In genomic region chr13:34096455-34096854, GRCm38 (mm10) we compare ENCODE assay signal across 7 mouse cellular contexts. TPM values are rescaled to one million over a fixed set of nuclear protein-coding genes. Genes with fewer than 3 reads are reported as not detected.
DNase-seq lines count a peak whose midpoint lies in the region; ATAC-seq and TF ChIP-seq lines count a peak whose summit lies in the region.

No protein-coding gene starts in this region.

- WGBS in thymus, adult 2 months = 71% methylated on average over 4 of the region's 4 CpGs
- 61% methylated on average over 4 of the region's 4 CpGs for WGBS in heart, embryonic 15.5 days
- 43% methylated on average over 4 of the region's 4 CpGs for WGBS in lung, embryonic 16.5 days

- TF ChIP-seq CTCF in thymus, adult 2 months (IDR thresholded peaks at IDR 0.05; ENCODE audit: borderline replicate concordance, control insufficient read depth, extremely low read depth, insufficient read depth, low read length, poor library complexity) = no peak

- no peak for DNase-seq in thymus, adult 2 months
- no peak for DNase-seq in thymus, postnatal 14 days
- DNase-seq in adrenal gland, postnatal 25 days = no peak
- DNase-seq in cerebellum, postnatal 25 days = no peak
- no peak for DNase-seq in c-Kit-positive CD71-positive TER-119-positive erythroid progenitor cells, embryonic 14.5 days (ENCODE audit: low spot score)

- no peaks in the 10 kb centered on the region for H3K9me3 ChIP-seq in heart, embryonic 15.5 days (replicated peaks)
- H3K9me3 ChIP-seq in lung, embryonic 16.5 days (ENCODE audit: control insufficient read depth, low read length) = no peaks in the 10 kb centered on the region

- no peak overlapping the region for H3K4me3 ChIP-seq in thymus, adult 2 months (ENCODE audit: control insufficient read depth, insufficient read depth, low read length)
- no peak overlapping the region for H3K4me3 ChIP-seq in heart, embryonic 15.5 days
- H3K4me3 ChIP-seq in lung, embryonic 16.5 days (ENCODE audit: low read length) = no peak overlapping the region

- H3K9ac ChIP-seq in heart, embryonic 15.5 days = no peak overlapping the region
- H3K9ac ChIP-seq in lung, embryonic 16.5 days (ENCODE audit: low read length) = no peak overlapping the region

- ATAC-seq in heart, embryonic 15.5 days (replicated peaks; ENCODE audit: insufficient number of reproducible peaks, insufficient read depth, low FRiP score, low read depth) = peak; percentile 62; the same call in 1 of the 2 replicates
- ATAC-seq in lung, embryonic 16.5 days (ENCODE audit: low read depth) = peak; percentile 96

- no peaks in the 10 kb centered on the region for H3K27me3 ChIP-seq in thymus, adult 2 months (ENCODE audit: control insufficient read depth, insufficient read depth, low read length)
- no peaks in the 10 kb centered on the region for H3K27me3 ChIP-seq in heart, embryonic 15.5 days
- no peaks in the 10 kb centered on the region for H3K27me3 ChIP-seq in lung, embryonic 16.5 days (ENCODE audit: control insufficient read depth, insufficient read depth, low read depth, low read length)

- 0 out of 2 replicates have a peak overlapping the region, but pooled peaks have one; percentile 6 for H3K4me2 ChIP-seq in heart, embryonic 15.5 days
- H3K4me2 ChIP-seq in lung, embryonic 16.5 days (ENCODE audit: low read depth, low read length) = peak overlapping the region; percentile 24; the same call in 1 of the 2 replicates

- H3K36me3 ChIP-seq in thymus, adult 2 months (ENCODE audit: control insufficient read depth, insufficient read depth, low read length) = no peaks in the 10 kb centered on the region
- no peaks in the 10 kb centered on the region for H3K36me3 ChIP-seq in heart, embryonic 15.5 days
- H3K36me3 ChIP-seq in lung, embryonic 16.5 days (ENCODE audit: control insufficient read depth, insufficient read depth, low read length) = no peaks in the 10 kb centered on the region

- H3K27ac ChIP-seq in thymus, adult 2 months (ENCODE audit: control insufficient read depth, insufficient read depth, low read length) = peak overlapping the region; percentile 46
- H3K27ac ChIP-seq in heart, embryonic 15.5 days = peak overlapping the region; percentile 51
- H3K27ac ChIP-seq in lung, embryonic 16.5 days (ENCODE audit: low read length) = peak overlapping the region; percentile 68

- TF ChIP-seq POLR2A in thymus, adult 2 months (IDR thresholded peaks at IDR 0.05; ENCODE audit: control insufficient read depth, extremely low read depth, insufficient read depth, low read length, poor library complexity) = no peak

- H3K4me1 ChIP-seq in thymus, adult 2 months (replicated peaks; ENCODE audit: control insufficient read depth, insufficient read depth, low read length) = peaks cover 19% of the 10 kb centered on the region
- H3K4me1 ChIP-seq in heart, embryonic 15.5 days (replicated peaks) = peaks cover 18% of the 10 kb centered on the region
- H3K4me1 ChIP-seq in lung, embryonic 16.5 days (replicated peaks; ENCODE audit: control insufficient read depth, insufficient read depth, low read length) = peaks cover 11% of the 10 kb centered on the region; the same call in 1 of the 2 replicates

RNA-seq across cellular contexts. Expression of gene Tubb2a, which starts 18.6 kb away (rescaled TPM):
- 469 and 567 TPM in 2 replicates for polyA plus RNA-seq in thymus, adult 2 months (2012; rRNA removed)
- 136 and 170 TPM in 2 replicates for polyA plus RNA-seq in heart, embryonic 15.5 days (2015; fragmentation: Nextera tagmentation; extraction: Ambion mirVana)
- 185 and 193 TPM in 2 replicates for polyA plus RNA-seq in lung, embryonic 16.5 days (2015; fragmentation: Nextera tagmentation; extraction: Ambion mirVana)
- total RNA-seq in adrenal gland, postnatal 25 days (2021) = 17.8 and 23.2 TPM in 2 replicates

RNA-seq across cellular contexts. Expression of gene Tubb2b, which starts 33.8 kb away (rescaled TPM):
- 217 and 264 TPM in 2 replicates for polyA plus RNA-seq in thymus, adult 2 months (2012; rRNA removed)
- 36.0 and 42.3 TPM in 2 replicates for polyA plus RNA-seq in heart, embryonic 15.5 days (2015; fragmentation: Nextera tagmentation; extraction: Ambion mirVana)
- polyA plus RNA-seq in lung, embryonic 16.5 days (2015; fragmentation: Nextera tagmentation; extraction: Ambion mirVana) = 18.9 and 19.4 TPM in 2 replicates
- 0.71 and 0.76 TPM in 2 replicates for total RNA-seq in adrenal gland, postnatal 25 days (2021)

RNA-seq across cellular contexts. Expression of gene Bphl, which starts 59.1 kb away (rescaled TPM):
- 24.7 and 25.9 TPM in 2 replicates for polyA plus RNA-seq in thymus, adult 2 months (2012; rRNA removed)
- 46.4 and 51.8 TPM in 2 replicates for polyA plus RNA-seq in heart, embryonic 15.5 days (2015; fragmentation: Nextera tagmentation; extraction: Ambion mirVana)
- polyA plus RNA-seq in lung, embryonic 16.5 days (2015; fragmentation: Nextera tagmentation; extraction: Ambion mirVana) = 70.6 and 80.8 TPM in 2 replicates
- 89.9 and 96.6 TPM in 2 replicates for total RNA-seq in adrenal gland, postnatal 25 days (2021)
